Mouse (Mus musculus) embryonic facial prominence, embryonic 15.5 days (tissue): ENCODE measurements at regions not wholly inside any gene's neighbourhood (a gene's known extent, or its start where the extent isn't known, plus 50 kb on each side); places are given as distances from the start of the nearest gene placed in this dataset.

Experiments
- ATAC-seq: fragments of 200-750 bp; cut with Nextera tagmentation; 2 replicates; pipeline ENCODE4 v1.8.0; 2017; ENCODE audit warnings: low read depth, moderate TSS enrichment; ENCODE audit not compliant: insufficient number of reproducible peaks, low FRiP score, low TSS enrichment
- H3K27ac ChIP-seq: fragments of 300-500 bp; sonication (generic); replicated peaks from 2 replicates; pipeline ENCODE4 v1.5.1; 2015; ENCODE audit warnings: mild to moderate bottlenecking, inconsistent platforms
- H3K27me3 ChIP-seq: fragments of 300-500 bp; sonication (generic); 2 replicates; pipeline ENCODE4 v1.6.1; 2015; ENCODE audit warnings: inconsistent platforms
- H3K36me3 ChIP-seq: fragments of 300-500 bp; sonication (generic); 2 replicates; pipeline ENCODE4 v1.6.1; 2015; ENCODE audit warnings: mild to moderate bottlenecking, inconsistent platforms
- H3K4me1 ChIP-seq: fragments of 300-500 bp; sonication (generic); 2 replicates; pipeline ENCODE4 v1.6.1; 2015; ENCODE audit warnings: inconsistent platforms
- H3K4me2 ChIP-seq: fragments of 300-500 bp; sonication (generic); replicated peaks from 2 replicates; pipeline ENCODE4 v1.6.1; 2015; ENCODE audit warnings: mild to moderate bottlenecking, inconsistent platforms
- H3K4me3 ChIP-seq: fragments of 300-500 bp; sonication (generic); replicated peaks from 2 replicates; pipeline ENCODE4 v1.5.1; 2015; ENCODE audit warnings: mild to moderate bottlenecking, inconsistent platforms
- H3K9ac ChIP-seq: fragments of 300-500 bp; sonication (generic); 2 replicates; pipeline ENCODE4 v1.6.1; 2015; ENCODE audit warnings: inconsistent platforms
- H3K9me3 ChIP-seq: fragments of 300-500 bp; sonication (generic); replicated peaks from 2 replicates; pipeline ENCODE4 v1.6.1; 2016; ENCODE audit warnings: inconsistent platforms
- WGBS: fragments of 180-500 bp; shearing (Covaris S2); methylation state at CpG from one replicate; pipeline ENCODE4 v1.1.7; 2015; 5-methylcytosine and 5-hydroxymethylcytosine counted together

- Histone ChIP-seq H3K4me1 (peaks cover 10% of the 10 kb centered on the region), H3K27ac (no peak overlapping the region), H3K9me3 (no peaks in the 10 kb centered on the region), H3K27me3 (peaks cover 96% of the 10 kb centered on the region), H3K36me3 (no peaks in the 10 kb centered on the region), H3K4me3 (no peak overlapping the region), H3K4me2 (no peak overlapping the region), H3K9ac (no peak overlapping the region)
- ATAC-seq: no peak
- WGBS: 2% methylated on average over 8 of the region's 8 CpGs
Observed at GRCm38 (mm10) chr13:83716711-83717171, 212.9 kb downstream of the Mef2c start.

DNA sequence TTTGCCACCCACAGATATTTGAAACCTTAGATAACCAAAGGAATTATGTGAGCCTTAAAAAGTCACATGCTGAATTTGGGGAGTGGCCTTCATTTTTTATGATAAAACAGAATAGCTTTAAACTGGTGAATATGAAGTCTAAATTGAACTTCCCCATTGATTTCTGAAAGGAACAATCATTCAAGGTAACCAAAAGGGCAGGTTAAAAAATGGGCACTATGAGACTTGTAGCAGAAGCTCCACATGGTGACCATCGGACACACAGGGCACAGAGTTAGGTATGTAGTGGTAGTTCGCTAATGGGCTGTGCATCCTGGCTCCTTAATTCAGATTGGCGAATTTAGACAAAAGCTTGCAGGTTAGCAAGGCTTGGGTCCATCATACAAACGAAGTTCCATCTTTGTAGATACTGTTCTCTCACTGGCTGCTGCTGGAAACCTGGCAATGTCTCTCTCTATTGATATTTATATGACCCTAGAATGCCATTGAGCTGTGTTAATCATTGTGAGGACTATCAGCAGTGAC, 213.9 kb downstream of the Mef2c start:
- H3K9ac ChIP-seq: no peak overlapping the region
- no peaks in the 10 kb centered on the region for H3K9me3 ChIP-seq
- H3K4me2 ChIP-seq: no peak overlapping the region
- no peak overlapping the region for H3K27ac ChIP-seq
- H3K27me3 ChIP-seq: peaks cover 97% of the 10 kb centered on the region
- H3K4me1 ChIP-seq: peaks cover 10% of the 10 kb centered on the region
- no peaks in the 10 kb centered on the region for H3K36me3 ChIP-seq
- no peak overlapping the region for H3K4me3 ChIP-seq
- ATAC-seq: no peak
- 5% methylated on average over 4 of the region's 4 CpGs for WGBS

DNA sequence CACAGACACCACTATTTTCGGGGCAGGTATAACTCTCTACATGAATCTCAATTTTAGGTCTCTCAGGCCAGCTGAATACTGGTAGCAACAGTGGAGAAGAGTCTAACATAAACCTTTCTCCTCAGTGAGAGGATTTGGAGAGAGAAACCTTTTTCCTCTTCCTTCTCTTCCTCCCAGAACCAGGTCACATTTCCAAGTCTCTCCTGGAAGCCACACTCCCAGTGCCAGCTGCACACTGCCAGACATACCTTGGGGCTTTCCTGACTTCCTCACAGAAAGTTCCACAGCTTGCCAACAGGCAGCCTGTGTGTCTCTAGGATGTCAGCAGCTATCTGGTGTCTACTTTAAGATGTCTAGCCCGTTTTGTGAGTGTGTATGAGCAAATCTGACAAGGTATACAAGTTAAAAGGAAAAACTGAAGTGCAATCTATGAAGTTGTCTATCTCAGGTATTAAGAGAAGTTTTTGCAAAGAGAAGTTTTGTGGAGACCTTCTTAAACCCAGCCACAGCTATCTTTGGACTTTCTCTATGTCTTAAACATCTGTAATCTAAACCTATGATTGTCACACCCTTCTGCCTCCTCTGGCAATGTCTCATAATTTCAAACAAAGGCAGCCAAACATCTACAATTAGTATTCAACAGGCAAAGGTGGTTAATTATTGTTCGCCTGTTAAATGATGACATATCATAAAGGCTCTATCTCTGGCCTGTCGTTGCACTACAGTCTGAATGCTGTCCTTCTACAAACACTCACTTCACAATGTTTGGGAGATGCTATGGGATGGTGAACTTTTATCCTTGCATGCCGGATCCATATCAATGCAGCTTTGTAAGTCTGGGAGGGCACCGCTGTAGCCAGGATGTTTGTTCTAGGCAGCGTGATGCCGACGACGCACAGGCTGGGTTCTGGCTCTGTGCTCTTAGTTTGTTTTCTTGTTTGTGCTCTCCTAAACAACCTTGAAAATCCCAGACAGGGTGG, 214.9 kb downstream of the Mef2c start:
- Histone ChIP-seq H3K4me3 (no peak overlapping the region), H3K36me3 (no peaks in the 10 kb centered on the region), H3K9ac (no peak overlapping the region), H3K4me1 (peaks cover 10% of the 10 kb centered on the region), H3K4me2 (no peak overlapping the region), H3K27me3 (peaks cover 98% of the 10 kb centered on the region), H3K9me3 (no peaks in the 10 kb centered on the region), H3K27ac (no peak overlapping the region)
- 4% methylated on average over 10 of the region's 10 CpGs for WGBS
- no peak for ATAC-seq

- Histone ChIP-seq H3K4me3 (no peak overlapping the region), H3K4me1 (peaks cover 10% of the 10 kb centered on the region), H3K36me3 (no peaks in the 10 kb centered on the region), H3K27me3 (peaks cover 97% of the 10 kb centered on the region), H3K9ac (no peak overlapping the region), H3K27ac (no peak overlapping the region), H3K4me2 (no peak overlapping the region), H3K9me3 (no peaks in the 10 kb centered on the region)
- 4% methylated on average over 24 of the region's 24 CpGs for WGBS
- no peak for ATAC-seq
Observed at GRCm38 (mm10) chr13:83719635-83720291, 215.9 kb downstream of the Mef2c start.

DNA sequence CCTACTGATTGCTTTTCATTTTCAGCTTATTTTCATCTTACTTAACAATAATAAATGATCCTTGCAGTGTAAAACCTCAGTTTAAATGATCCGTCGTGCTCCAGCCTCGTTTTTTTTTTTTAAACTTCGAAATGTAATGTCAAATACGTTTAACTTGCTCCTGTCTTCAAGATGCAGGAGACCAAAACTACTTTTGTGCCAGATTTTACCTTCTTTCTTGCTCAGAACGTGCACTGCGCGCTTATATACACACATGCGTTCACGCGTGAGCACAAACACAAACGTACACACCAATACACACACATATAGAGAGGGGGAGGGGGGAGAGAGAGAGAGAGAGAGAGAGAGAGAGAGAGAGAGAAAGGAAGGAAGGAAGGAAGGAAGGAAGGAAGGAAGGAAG, 216.5 kb downstream of the Mef2c start:
- Histone ChIP-seq H3K4me3 (no peak overlapping the region), H3K27me3 (peaks cover 97% of the 10 kb centered on the region), H3K9me3 (no peaks in the 10 kb centered on the region), H3K9ac (no peak overlapping the region), H3K27ac (no peak overlapping the region), H3K36me3 (no peaks in the 10 kb centered on the region), H3K4me1 (peaks cover 7% of the 10 kb centered on the region), H3K4me2 (no peak overlapping the region)
- 2% methylated on average over 12 of the region's 12 CpGs for WGBS
- ATAC-seq: no peak

GRCm38 (mm10) chr13:83720883-83721371, 217.1 kb downstream of the Mef2c start:
- Histone ChIP-seq H3K36me3 (no peaks in the 10 kb centered on the region), H3K4me3 (peak overlapping the region; percentile 26), H3K27me3 (peaks cover 95% of the 10 kb centered on the region), H3K9me3 (no peaks in the 10 kb centered on the region), H3K4me2 (peak overlapping the region; percentile 40), H3K9ac (no peak overlapping the region), H3K4me1 (peaks cover 6% of the 10 kb centered on the region), H3K27ac (peak overlapping the region; percentile 39; the same call in 1 of the 2 replicates)
- peak; percentile 81 for ATAC-seq
- under 1% methylated on average over 30 of the region's 30 CpGs for WGBS

- no peaks in the 10 kb centered on the region for H3K9me3 ChIP-seq
- H3K9ac ChIP-seq: no peak overlapping the region
- ATAC-seq: peak; percentile 70
- peaks cover 6% of the 10 kb centered on the region for H3K4me1 ChIP-seq
- H3K4me2 ChIP-seq: peak overlapping the region; percentile 40; the same call in 1 of the 2 replicates
- peaks cover 95% of the 10 kb centered on the region for H3K27me3 ChIP-seq
- WGBS: under 1% methylated on average over 14 of the region's 14 CpGs
- H3K4me3 ChIP-seq: peak overlapping the region; percentile 26
- no peak overlapping the region for H3K27ac ChIP-seq
- H3K36me3 ChIP-seq: no peaks in the 10 kb centered on the region
Observed at GRCm38 (mm10) chr13:83721563-83721962, 217.7 kb downstream of the Mef2c start.

GRCm38 (mm10) chr13:83722241-83722640, 218.4 kb downstream of the Mef2c start:
- H3K27me3 ChIP-seq: peaks cover 95% of the 10 kb centered on the region
- no peak for ATAC-seq
- 2% methylated on average over 7 of the region's 7 CpGs for WGBS
- H3K9ac ChIP-seq: no peak overlapping the region
- no peak overlapping the region; the same call in 1 of the 2 replicates for H3K4me3 ChIP-seq
- H3K27ac ChIP-seq: no peak overlapping the region
- peaks cover 11% of the 10 kb centered on the region for H3K4me1 ChIP-seq
- H3K36me3 ChIP-seq: no peaks in the 10 kb centered on the region
- no peaks in the 10 kb centered on the region for H3K9me3 ChIP-seq
- H3K4me2 ChIP-seq: no peak overlapping the region

DNA sequence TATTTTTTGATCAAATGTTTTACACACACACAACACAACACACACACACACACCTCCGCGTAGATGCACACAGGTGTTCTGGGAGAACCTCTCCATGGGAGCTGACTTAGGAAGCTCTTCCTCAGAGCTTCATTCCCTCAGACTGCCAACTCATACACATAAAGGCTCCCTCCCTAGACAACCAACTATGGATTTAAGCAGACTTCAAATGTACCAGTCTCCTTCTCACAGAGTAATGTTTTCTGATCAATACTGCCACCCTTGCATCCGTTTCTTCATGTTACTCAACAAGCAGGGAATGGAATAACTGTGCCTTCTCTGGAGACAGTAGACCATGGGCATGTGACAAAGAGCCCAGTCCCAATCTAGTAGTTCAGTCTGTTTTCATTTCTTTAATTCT, 219.0 kb downstream of the Mef2c start:
- no peak overlapping the region; the same call in 1 of the 2 replicates for H3K4me3 ChIP-seq
- no peak overlapping the region for H3K27ac ChIP-seq
- WGBS: 1% methylated on average over 3 of the region's 3 CpGs
- peaks cover 12% of the 10 kb centered on the region for H3K4me1 ChIP-seq
- H3K9ac ChIP-seq: no peak overlapping the region
- no peaks in the 10 kb centered on the region for H3K9me3 ChIP-seq
- no peak overlapping the region for H3K4me2 ChIP-seq
- peaks cover 95% of the 10 kb centered on the region for H3K27me3 ChIP-seq
- H3K36me3 ChIP-seq: no peaks in the 10 kb centered on the region
- ATAC-seq: no peak

DNA sequence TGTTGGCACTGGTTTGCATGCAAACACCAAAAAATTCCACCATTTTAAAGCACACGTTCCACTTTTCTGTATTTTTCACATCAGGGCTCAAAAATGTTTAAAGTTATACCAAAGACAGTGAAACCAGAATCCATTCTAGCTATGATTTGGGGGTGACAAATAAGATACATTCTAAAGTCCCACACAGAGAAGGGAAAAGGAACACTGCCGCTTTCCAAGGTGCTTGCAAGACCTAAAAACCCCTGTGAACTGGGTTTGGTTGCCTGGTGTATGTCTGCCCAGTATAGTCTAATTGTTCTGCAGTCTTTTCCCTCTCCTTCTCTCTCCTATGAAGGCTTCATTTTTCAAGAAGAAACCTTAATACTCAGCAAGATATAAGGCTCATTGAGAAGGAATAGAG, 219.6 kb downstream of the Mef2c start:
- no peak overlapping the region for H3K4me3 ChIP-seq

DNA sequence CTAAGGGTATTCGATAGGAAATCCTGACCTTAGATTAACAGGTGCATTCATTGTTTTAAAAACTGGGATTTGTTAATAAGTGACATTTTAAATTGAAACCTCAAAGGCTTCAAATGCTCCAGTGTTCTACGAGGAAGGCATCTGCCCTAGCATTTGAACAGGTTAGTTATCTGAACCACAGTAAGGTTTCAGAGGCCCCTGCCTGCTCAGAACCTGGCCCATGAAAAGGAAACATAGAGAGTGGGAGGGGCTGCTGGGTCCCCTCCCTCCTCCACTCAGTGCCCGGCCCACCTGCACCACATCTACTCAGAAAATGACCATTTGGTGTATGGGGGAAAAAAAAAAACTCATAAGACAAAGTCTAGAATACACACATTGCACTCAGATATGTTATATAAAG, 220.4 kb downstream of the Mef2c start:
- no peak for ATAC-seq
- Histone ChIP-seq H3K9ac (no peak overlapping the region), H3K36me3 (no peaks in the 10 kb centered on the region), H3K27me3 (peaks cover 93% of the 10 kb centered on the region), H3K4me2 (no peak overlapping the region), H3K4me1 (peaks cover 12% of the 10 kb centered on the region), H3K4me3 (no peak overlapping the region), H3K9me3 (no peaks in the 10 kb centered on the region), H3K27ac (no peak overlapping the region)
- 17% methylated on average over 3 of the region's 3 CpGs for WGBS

More for the DNA sequence above, 219.6 kb downstream of the Mef2c start:
- no peak overlapping the region for H3K9ac ChIP-seq
- 14% methylated on average over 2 of the region's 2 CpGs for WGBS
- peaks cover 95% of the 10 kb centered on the region for H3K27me3 ChIP-seq
- no peaks in the 10 kb centered on the region for H3K36me3 ChIP-seq
- no peaks in the 10 kb centered on the region for H3K9me3 ChIP-seq
- H3K27ac ChIP-seq: no peak overlapping the region
- peaks cover 12% of the 10 kb centered on the region for H3K4me1 ChIP-seq
- no peak overlapping the region for H3K4me2 ChIP-seq
- no peak for ATAC-seq
